Mouse (Mus musculus): ENCODE measurements around the gene Igsf11.

- TF ChIP-seq ZNF384 (IDR thresholded peaks at IDR 0.05; ENCODE audit: low read depth, low read length), result no peak
- no peak for TF ChIP-seq ZC3H11A (IDR thresholded peaks at IDR 0.05; ENCODE audit: borderline replicate concordance, low read depth, low read length)
- no peak for TF ChIP-seq MAFK (IDR thresholded peaks at IDR 0.05; ENCODE audit: insufficient read depth, low read depth, low read length)
Observed at GRCm38 (mm10) chr16:39037257-39037656, 144.8 kb downstream of the Igsf11 start.
